Mouse (Mus musculus) spleen, adult 2 months (tissue): ENCODE data around the gene Nsun3.

ENCODE experiments used
- CTCF ChIP-seq: fragments of 200-500 bp; IDR thresholded peaks from 2 replicates; pipeline ENCODE4 v1.5.1; 2011; ENCODE audit warnings: mild to moderate bottlenecking, inconsistent platforms; ENCODE audit not compliant: insufficient read depth, insufficient read length, insufficient replicate concordance; ENCODE audit errors: extremely low read depth
- POLR2A ChIP-seq: fragments of 200-500 bp; IDR thresholded peaks from 2 replicates; pipeline ENCODE4 v1.6.1; 2011; ENCODE audit warnings: low read depth, low read length, inconsistent platforms

DNA sequence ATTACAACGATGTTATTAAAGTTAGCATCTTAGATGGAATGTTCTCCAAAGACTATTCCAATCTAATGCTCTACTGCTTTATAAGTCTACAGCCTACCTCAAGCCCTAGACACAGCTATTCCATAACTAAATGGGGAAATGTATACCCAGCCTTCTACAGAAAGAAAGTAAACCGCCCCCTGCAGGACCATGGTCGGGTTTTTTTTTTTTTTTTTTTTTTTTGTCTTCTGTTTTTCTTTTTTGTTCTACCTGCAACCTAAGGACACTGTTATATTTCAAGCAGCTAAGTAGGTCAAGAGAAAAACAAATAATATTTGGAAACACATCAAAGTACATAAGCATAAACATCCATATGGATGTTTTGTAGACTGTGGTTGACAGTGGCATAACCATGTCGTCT, 101.1 kb downstream of the Nsun3 start:
- TF ChIP-seq CTCF (no peak), POLR2A (no peak)
